Mouse (Mus musculus) hindbrain, postnatal 0 days (tissue): Measurements from ENCODE around the gene Mfap1a. TPM values are rescaled to one million over a fixed set of nuclear protein-coding genes. Genes with fewer than 3 reads are reported as not detected.
"Not testable (repeated sequence)": the region's sequence is repeated elsewhere in the genome, so short reads cannot be mapped to it uniquely, and the experiment has no call there.

Source experiments
- ATAC-seq: fragments of 200-750 bp; cut with Nextera tagmentation; 2 replicates; pipeline ENCODE4 v1.8.0; 2017; ENCODE audit warnings: mild to moderate bottlenecking, moderate TSS enrichment, moderate library complexity
- DNase-seq: peaks from one replicate; pipeline ENCODE4 v3.0.0-alpha.2; 2015; ENCODE audit warnings: low spot score
- H3K27ac ChIP-seq: fragments of 300-500 bp; sonication (generic); 2 replicates; pipeline ENCODE4 v1.5.1; 2014; ENCODE audit warnings: mild to moderate bottlenecking
- H3K27me3 ChIP-seq: fragments of 300-500 bp; sonication (generic); 2 replicates; pipeline ENCODE4 v1.6.1; 2014; ENCODE audit warnings: low read length, mixed read lengths; ENCODE audit not compliant: insufficient read depth
- H3K36me3 ChIP-seq: fragments of 300-500 bp; sonication (generic); 2 replicates; pipeline ENCODE4 v1.6.1; 2014; ENCODE audit warnings: low read length, mixed read lengths; ENCODE audit not compliant: insufficient read depth
- H3K4me1 ChIP-seq: fragments of 300-500 bp; sonication (generic); 2 replicates; pipeline ENCODE4 v1.6.1; 2014; ENCODE audit warnings: antibody characterized with exemption, low read length, mixed read lengths; ENCODE audit not compliant: insufficient read depth
- H3K4me2 ChIP-seq: fragments of 300-500 bp; sonication (generic); 2 replicates; pipeline ENCODE4 v1.6.1; 2014; ENCODE audit warnings: low read depth, mild to moderate bottlenecking, low read length, moderate library complexity, mixed read lengths
- H3K4me3 ChIP-seq: fragments of 300-500 bp; sonication (generic); 2 replicates; pipeline ENCODE4 v1.5.1; 2014; ENCODE audit warnings: low read length
- H3K9ac ChIP-seq: fragments of 300-500 bp; sonication (generic); replicated peaks from 2 replicates; pipeline ENCODE4 v1.6.1; 2014; ENCODE audit warnings: mild to moderate bottlenecking, low read length, moderate library complexity, mixed read lengths
- H3K9me3 ChIP-seq: fragments of 300-500 bp; sonication (generic); 2 replicates; pipeline ENCODE4 v1.6.1; 2016; ENCODE audit warnings: low read length, mixed read lengths
- CTCF ChIP-seq: IDR thresholded peaks from 2 replicates; pipeline ENCODE4 v1.5.1; 2016; ENCODE audit warnings: antibody characterized with exemption, control low read depth, low read depth
- WGBS: fragments of 180-500 bp; shearing (Covaris S2); extraction: QIAGEN DNeasy Blood & Tissue Kit; methylation state at CpG from one replicate; pipeline ENCODE4 v1.1.7; 2014; 5-methylcytosine and 5-hydroxymethylcytosine counted together
- polyA plus RNA-seq: library from polyadenylated mRNA; unstranded; fragments of >200 nt; fragmentation: Nextera tagmentation; extraction: Ambion mirVana; gene quantifications from 2 replicates; pipeline ENCODE4 v1.2.1, GENCODE M21; 2015
- total RNA-seq: library from RNA; depleted of rRNA; stranded (reverse); fragments of >200 nt; gene quantifications from 2 replicates; pipeline ENCODE4 v1.2.3, GENCODE M21; 2014

Mfap1a gene
- total and polyA plus RNA-seq, 2 experiments from 2014 or later, result 12.0 to 21.3 TPM

- DNase-seq, result no peak
- ATAC-seq, result no peak; the same call in 1 of the 2 replicates
- no peaks in the 10 kb centered on the region for H3K4me1 ChIP-seq
- H3K4me3 ChIP-seq, result peak overlapping the region; percentile 60
- TF ChIP-seq CTCF, result no peak
- peak overlapping the region; percentile 60 for H3K4me2 ChIP-seq
- no peaks in the 10 kb centered on the region for H3K27me3 ChIP-seq
- no peaks in the 10 kb centered on the region for H3K9me3 ChIP-seq
- H3K27ac ChIP-seq, result 0 out of 2 replicates have a peak overlapping the region, but pooled peaks have one; percentile 27
- no peak overlapping the region; the same call in 1 of the 2 replicates for H3K9ac ChIP-seq
- 34% methylated on average over 8 of the region's 8 CpGs for WGBS
- H3K36me3 ChIP-seq, result no peaks in the 10 kb centered on the region
These were observed 32.3 kb downstream of the Mfap1a start for GRCm38 (mm10) chr2:121474180-121474535.

GRCm38 (mm10) chr2:121473301-121474179 lies 32.9 kb downstream of the Mfap1a start, which contains the start of gene Mfap1b:
Mfap1b (minus strand) TSS chr2:121474067.
- DNase-seq (peak; percentile 94), ATAC-seq (peak; percentile 96)
- Histone ChIP-seq H3K27ac (peak within 1 kb of the TSS; percentile 78), H3K4me3 (peak within 1 kb of the TSS; percentile 60), H3K4me2 (peak within 1 kb of the TSS; percentile 60)
- not testable (repeated sequence) for H3K9ac ChIP-seq, H3K4me1 ChIP-seq, H3K27me3 ChIP-seq, H3K36me3 ChIP-seq, H3K9me3 ChIP-seq
- 7% methylated on average over 39 of the region's 41 CpGs for WGBS

GRCm38 (mm10) chr2:121472783-121473182 lies 33.7 kb downstream of the Mfap1a start:
- H3K27me3 ChIP-seq, H3K4me1 ChIP-seq, DNase-seq, H3K9ac ChIP-seq, H3K9me3 ChIP-seq, H3K36me3 ChIP-seq, H3K27ac ChIP-seq, H3K4me3 ChIP-seq, H3K4me2 ChIP-seq, ATAC-seq: not testable (repeated sequence)
- 97% methylated on average over 3 of the region's 3 CpGs for WGBS

- not testable (repeated sequence) for H3K9ac ChIP-seq, H3K27me3 ChIP-seq, H3K4me3 ChIP-seq, H3K36me3 ChIP-seq, H3K4me1 ChIP-seq, H3K9me3 ChIP-seq, ATAC-seq, H3K27ac ChIP-seq, H3K4me2 ChIP-seq, DNase-seq
- WGBS, result 71% methylated on average over 1 of the region's 6 CpGs
These were observed 37.5 kb downstream of the Mfap1a start for GRCm38 (mm10) chr2:121468982-121469381.

- Histone ChIP-seq H3K4me2 (no peak overlapping the region), H3K36me3 (no peaks in the 10 kb centered on the region), H3K9ac (no peak overlapping the region), H3K27me3 (no peaks in the 10 kb centered on the region), H3K4me1 (peaks cover 5% of the 10 kb centered on the region; the same call in 1 of the 2 replicates), H3K4me3 (no peak overlapping the region), H3K27ac (no peak overlapping the region), H3K9me3 (no peaks in the 10 kb centered on the region)
- WGBS, result 65% methylated on average over 2 of the region's 2 CpGs
- ATAC-seq (no peak), DNase-seq (no peak)
- no peak for TF ChIP-seq CTCF
These were observed 46.4 kb downstream of the Mfap1a start for GRCm38 (mm10) chr2:121460071-121460470.

- peak within 1 kb of the TSS; percentile 80 for H3K4me3 ChIP-seq
- ATAC-seq (peak; percentile 94), DNase-seq (peak; percentile 91)
- H3K9ac ChIP-seq, result peak within 1 kb of the TSS; percentile 70
- H3K27me3 ChIP-seq, result no peaks in the 10 kb centered on the region
- WGBS, result 5% methylated on average over 41 of the region's 41 CpGs
- H3K4me1 ChIP-seq, result peaks cover 5% of the 10 kb centered on the region; the same call in 1 of the 2 replicates
- peaks cover 10% of the 10 kb centered on the region; the same call in 1 of the 2 replicates for H3K36me3 ChIP-seq
- peak within 1 kb of the TSS; percentile 73 for H3K27ac ChIP-seq
- H3K9me3 ChIP-seq, result no peaks in the 10 kb centered on the region
- peak within 1 kb of the TSS; percentile 77 for H3K4me2 ChIP-seq
- no peak for TF ChIP-seq CTCF
These were observed 49.5 kb downstream of the Mfap1a start, which contains the start of gene Serinc4 for GRCm38 (mm10) chr2:121456692-121457642. Serinc4 (minus strand) TSS chr2:121456781.
